Mouse (Mus musculus): ENCODE measurements at regions not wholly inside any gene's neighbourhood (a gene's known extent, or its start where the extent isn't known, plus 50 kb on each side); places are given as distances from the start of the nearest gene placed in this dataset.

- no peak for TF ChIP-seq POLR2AphosphoS2 (IDR thresholded peaks at IDR 0.05; ENCODE audit: low read length)
- TF ChIP-seq NRF1 (IDR thresholded peaks at IDR 0.05; ENCODE audit: insufficient read depth, low read depth, low read length, poor library complexity, severe bottlenecking) = no peak
- no peak for TF ChIP-seq GABPA (IDR thresholded peaks at IDR 0.05; ENCODE audit: low read depth, low read length)
- TF ChIP-seq CHD2 (IDR thresholded peaks at IDR 0.05; ENCODE audit: low read length) = no peak
- no peak for TF ChIP-seq ZMIZ1 (IDR thresholded peaks at IDR 0.05; ENCODE audit: low read depth, low read length)
- TF ChIP-seq ZNF384 (IDR thresholded peaks at IDR 0.05; ENCODE audit: low read depth, low read length) = no peak
- TF ChIP-seq SIN3A (IDR thresholded peaks at IDR 0.05; ENCODE audit: low read length) = no peak
- no peak for TF ChIP-seq POLR2A (IDR thresholded peaks at IDR 0.05; ENCODE audit: control insufficient read depth in 1 of 2, insufficient read depth in 1 of 2, low read depth in 1 of 2, low read length in 2 of 2, poor library complexity in 1 of 2)
- TF ChIP-seq SMC3 (IDR thresholded peaks at IDR 0.05; ENCODE audit: low read depth, low read length) = no peak
- no peak for TF ChIP-seq MAZ (IDR thresholded peaks at IDR 0.05; ENCODE audit: low read depth, low read length)
- TF ChIP-seq ZC3H11A (IDR thresholded peaks at IDR 0.05; ENCODE audit: low read depth, low read length) = no peak
- TF ChIP-seq TCF12 (IDR thresholded peaks at IDR 0.05; ENCODE audit: low read depth, low read length) = no peak
- no peaks in the 10 kb centered on the region; a peak in 1 of 4 replicates for H3K4me1 ChIP-seq (ENCODE audit: control insufficient read depth in 1 of 2, insufficient read depth in 2 of 2, low read length in 2 of 2)
- no peaks in the 10 kb centered on the region for H3K27me3 ChIP-seq (ENCODE audit: control insufficient read depth in 1 of 2, insufficient read depth in 2 of 2, low read length in 2 of 2)
- no peaks in the 10 kb centered on the region for H3K9me3 ChIP-seq (replicated peaks; ENCODE audit: insufficient read depth, low read length)
- H3K4me3 ChIP-seq (ENCODE audit: control insufficient read depth in 1 of 2, insufficient read depth in 1 of 2, low read depth in 2 of 2, low read length in 2 of 2) = no peak overlapping the region
- no peak overlapping the region for H3K27ac ChIP-seq (ENCODE audit: control insufficient read depth, low read depth, low read length)
- no peaks in the 10 kb centered on the region for H3K36me3 ChIP-seq (ENCODE audit: control insufficient read depth in 1 of 2, insufficient read depth in 2 of 2, low read length in 2 of 2)
- H3K79me2 ChIP-seq (ENCODE audit: control insufficient read depth, insufficient read depth, low read length, poor library complexity) = no peaks in the 10 kb centered on the region
- no peak for DNase-seq (ENCODE audit: low read depth, low spot score)
- H3K9ac ChIP-seq (ENCODE audit: control insufficient read depth, low read depth, low read length, poor library complexity, severe bottlenecking) = no peak overlapping the region
Observed at GRCm38 (mm10) chr9:102782926-102783850, 51.5 kb upstream of the Ryk start.

GRCm38 (mm10) chr9:102784329-102785026 lies 50.2 kb upstream of the Ryk start:
- DNase-seq (ENCODE audit: low read depth, low spot score) = peak; percentile 79

More at GRCm38 (mm10) chr9:102784329-102785026, 50.2 kb upstream of the Ryk start:
- Histone ChIP-seq H3K9me3 (replicated peaks; ENCODE audit: insufficient read depth, low read length) (no peaks in the 10 kb centered on the region), H3K27me3 (ENCODE audit: control insufficient read depth in 1 of 2, insufficient read depth in 2 of 2, low read length in 2 of 2) (no peaks in the 10 kb centered on the region), H3K9ac (ENCODE audit: control insufficient read depth, low read depth, low read length, poor library complexity, severe bottlenecking) (no peak overlapping the region), H3K27ac (ENCODE audit: control insufficient read depth, low read depth, low read length) (no peak overlapping the region), H3K36me3 (ENCODE audit: control insufficient read depth in 1 of 2, insufficient read depth in 2 of 2, low read length in 2 of 2) (no peaks in the 10 kb centered on the region), H3K4me3 (ENCODE audit: control insufficient read depth in 1 of 2, insufficient read depth in 1 of 2, low read depth in 2 of 2, low read length in 2 of 2) (no peak overlapping the region), H3K4me1 (ENCODE audit: control insufficient read depth in 1 of 2, insufficient read depth in 2 of 2, low read length in 2 of 2) (no peaks in the 10 kb centered on the region; a peak in 1 of 4 replicates), H3K79me2 (ENCODE audit: control insufficient read depth, insufficient read depth, low read length, poor library complexity) (no peaks in the 10 kb centered on the region)
- TF ChIP-seq RAD21 (IDR thresholded peaks at IDR 0.05; ENCODE audit: low read depth, low read length) (peak; percentile 81), HCFC1 (IDR thresholded peaks at IDR 0.05; ENCODE audit: low read depth, low read length) (no peak), CTCF (IDR thresholded peaks at IDR 0.05 in 2 of 3, conservative IDR thresholded peaks at IDR 0.05 in 1 of 3; ENCODE audit: control insufficient read depth in 1 of 3, insufficient read depth in 1 of 3, low read depth in 2 of 3, low read length in 3 of 3, poor library complexity in 1 of 3, severe bottlenecking in 1 of 3) (peak; percentile 90 to 96 (median 93)), SMC3 (IDR thresholded peaks at IDR 0.05; ENCODE audit: low read depth, low read length) (peak; percentile 84), ZC3H11A (IDR thresholded peaks at IDR 0.05; ENCODE audit: low read depth, low read length) (peak; percentile 76)

Data from MEL (cell line).